Mouse (Mus musculus): ENCODE data around the gene Glb1l3.
"Not testable (repeated sequence)": the region's sequence is repeated elsewhere in the genome, so short reads cannot be mapped to it uniquely, and the experiment has no call there.

Glb1l3 gene

DNA sequence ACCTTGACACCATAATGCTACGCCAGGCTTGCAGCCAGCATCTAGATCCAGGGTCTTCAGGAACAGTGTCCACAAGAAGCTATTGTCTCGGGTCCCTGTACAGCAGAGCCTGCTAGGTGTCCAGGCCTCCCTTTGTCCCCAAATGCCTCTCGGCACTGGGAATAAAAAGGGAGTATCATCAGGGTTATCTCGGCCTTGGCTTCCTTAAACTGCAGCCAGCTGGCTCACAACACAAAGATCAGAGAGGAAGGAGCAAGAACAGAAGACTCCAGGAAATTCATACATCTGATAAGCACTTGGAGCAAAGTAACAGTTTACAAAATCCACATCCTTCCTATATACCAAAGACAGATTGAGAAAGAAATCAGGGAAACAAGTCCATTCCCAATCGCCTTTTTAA, at the start of gene Glb1l3:
Glb1l3 (minus strand) TSS at position 140 of the 400 bp plus-strand sequence.
- DNase-seq (ENCODE audit: low read depth, low spot score) = no peak

DNA sequence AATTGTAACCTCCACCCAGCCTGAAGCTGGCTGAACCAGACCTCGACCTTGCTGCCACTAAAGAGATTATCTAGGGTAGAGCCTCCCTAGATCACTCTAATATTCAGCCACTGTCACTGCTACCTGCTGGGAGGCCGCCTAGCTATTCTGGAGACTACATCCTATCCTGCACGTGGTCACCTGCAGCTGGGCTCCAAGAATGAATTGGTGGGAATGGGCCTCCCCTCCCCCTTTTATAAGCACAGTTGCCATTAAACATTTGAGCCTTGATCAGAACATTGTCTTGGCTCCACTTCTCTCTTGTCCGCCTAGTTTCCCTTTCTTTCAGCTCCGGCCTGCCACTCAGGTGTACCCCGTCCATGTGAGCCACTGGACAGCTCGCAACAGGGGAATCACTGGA, 9.2 kb upstream of the Glb1l3 start:
- not testable (repeated sequence) for DNase-seq (ENCODE audit: low read depth, low spot score)

DNA sequence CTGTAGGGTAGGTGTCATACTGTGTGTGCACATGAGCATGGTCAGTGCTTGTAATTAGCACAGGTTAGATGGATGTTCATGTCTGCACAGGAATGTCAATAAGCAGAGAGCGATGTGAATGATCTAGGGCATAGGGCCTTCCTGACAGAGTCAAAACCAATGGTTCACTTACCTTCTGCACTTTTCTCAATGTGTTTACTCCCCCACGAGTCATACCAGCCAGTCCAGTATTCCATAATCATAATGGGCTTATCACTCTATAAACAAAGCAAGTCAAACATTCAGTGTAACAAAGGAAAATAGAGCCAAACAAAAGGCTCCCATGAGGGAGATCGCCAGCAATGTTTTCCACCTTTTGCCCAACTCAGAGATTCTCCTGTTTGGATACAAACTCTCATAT, 29.6 kb downstream of the Glb1l3 start:
- no peak for DNase-seq (ENCODE audit: low read depth, low spot score)

DNA sequence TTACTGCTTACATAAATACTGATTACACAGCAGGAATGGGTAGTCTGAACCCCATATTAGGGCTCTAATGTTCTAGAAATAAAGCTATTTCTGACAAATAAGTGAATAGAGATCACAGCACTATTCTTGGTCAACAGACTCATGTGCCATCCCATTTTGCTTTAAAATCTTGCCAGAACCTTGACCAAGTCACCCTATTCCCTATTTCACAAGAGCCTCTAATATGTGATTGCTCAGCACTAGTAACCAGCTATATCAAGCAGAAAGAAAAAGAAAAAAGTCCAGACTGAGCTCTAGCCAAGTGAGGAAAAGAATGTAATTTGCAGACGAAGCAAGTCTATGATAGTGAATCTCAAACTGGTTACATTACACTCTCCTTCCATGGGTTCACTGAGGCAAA, 40.7 kb downstream of the Glb1l3 start:
- no peak for DNase-seq (ENCODE audit: low read depth, low spot score)

DNA sequence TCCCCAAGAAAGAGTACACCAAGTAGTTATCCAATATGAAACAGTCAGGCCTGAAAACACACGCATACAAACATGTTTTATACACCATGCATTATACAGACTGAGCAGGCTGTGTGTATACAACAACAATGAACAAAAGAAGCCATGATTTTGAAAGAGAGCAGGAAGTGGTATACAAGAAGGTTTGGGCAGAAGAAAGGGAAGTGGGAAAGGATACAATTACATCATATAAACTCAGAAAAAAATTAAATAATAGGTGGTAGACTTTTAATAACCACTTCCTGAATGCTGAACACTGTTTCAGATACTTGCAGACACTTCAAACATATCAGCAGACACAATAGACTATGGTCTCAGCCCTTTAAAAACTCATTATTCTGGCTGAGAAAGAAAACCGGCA, 52.0 kb downstream of the Glb1l3 start:
- no peak for DNase-seq (ENCODE audit: low read depth, low spot score)

DNA sequence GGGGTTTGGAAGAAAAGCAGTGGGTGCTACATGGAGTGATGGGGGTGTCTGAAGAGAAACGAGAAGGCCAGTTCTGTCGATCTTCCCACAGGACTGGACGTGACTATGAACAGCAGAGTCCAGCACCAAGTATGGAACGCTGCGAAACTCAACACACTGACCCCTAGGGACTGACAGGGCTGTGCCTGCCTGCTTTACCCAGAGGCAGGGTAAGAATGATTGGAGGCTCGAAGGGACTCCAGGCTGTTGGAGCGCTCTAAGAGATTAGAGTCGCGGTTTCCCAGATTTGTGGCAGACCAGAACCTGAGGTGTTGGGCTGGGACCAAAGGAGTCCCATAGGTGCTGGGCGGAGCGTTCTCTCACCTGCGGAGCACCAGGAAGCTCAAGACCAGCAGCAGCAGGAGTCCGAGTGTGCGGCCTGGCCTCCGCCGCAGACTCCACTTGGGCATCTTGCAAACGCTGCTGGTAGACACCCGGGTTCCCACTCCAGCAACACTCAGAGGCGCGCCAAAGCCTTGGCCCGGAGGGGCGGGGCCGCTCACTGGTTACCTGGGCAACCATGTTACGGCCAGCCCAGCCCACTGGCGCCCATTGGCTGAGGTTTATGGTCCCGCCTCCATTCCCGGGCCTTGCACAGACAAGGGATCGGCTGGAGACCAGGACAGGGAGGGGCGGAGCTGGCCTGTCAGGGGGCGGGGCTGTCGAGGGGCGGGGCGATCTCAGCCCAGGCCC, 54.6 kb downstream of the Glb1l3 start, which contains the start of gene Glb1l2:
Glb1l2 (minus strand) TSS at position 534 of the 732 bp plus-strand sequence.
- peak; percentile 87 for DNase-seq (ENCODE audit: low read depth, low spot score)

DNA sequence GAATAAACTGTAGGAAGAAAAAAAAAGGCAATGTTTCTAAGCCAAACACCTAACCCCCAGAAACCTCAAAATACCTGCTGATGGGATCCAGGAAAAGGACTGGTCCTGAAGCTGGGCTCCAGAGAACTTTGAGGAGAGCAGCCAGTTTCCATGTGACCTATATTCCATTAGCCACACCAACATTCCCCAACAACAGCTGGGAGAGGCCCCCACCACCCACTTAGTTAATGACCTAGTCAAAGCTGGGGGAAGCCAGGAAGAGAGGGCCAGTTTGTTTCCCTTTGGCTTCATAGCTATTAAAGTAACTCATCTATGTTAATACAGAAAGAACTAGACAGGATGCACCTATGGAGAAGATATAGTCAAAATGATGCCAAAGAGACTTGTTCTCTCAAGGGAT, 56.4 kb downstream of the Glb1l3 start:
- DNase-seq (ENCODE audit: low read depth, low spot score) = no peak

DNA sequence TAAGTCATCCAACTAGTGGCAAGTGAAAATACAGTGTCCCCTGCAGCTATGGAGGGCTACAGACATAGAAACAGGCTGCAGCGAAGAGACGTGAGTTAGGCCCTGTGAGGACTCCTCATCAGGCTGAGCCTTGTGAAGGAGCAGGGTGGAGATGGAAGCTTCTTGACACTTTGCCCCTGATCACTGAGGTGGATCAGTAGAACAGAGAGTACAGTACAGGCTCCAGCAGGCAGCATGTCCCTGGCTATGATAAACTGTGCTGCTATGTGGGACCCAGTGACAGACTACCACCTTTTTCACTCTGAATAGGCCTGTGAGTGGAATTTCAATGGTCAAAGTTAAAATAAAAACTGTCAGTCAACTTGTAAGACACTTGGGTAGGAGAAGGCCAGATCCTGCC, 60.3 kb downstream of the Glb1l3 start:
- DNase-seq (ENCODE audit: low read depth, low spot score) = no peak

DNA sequence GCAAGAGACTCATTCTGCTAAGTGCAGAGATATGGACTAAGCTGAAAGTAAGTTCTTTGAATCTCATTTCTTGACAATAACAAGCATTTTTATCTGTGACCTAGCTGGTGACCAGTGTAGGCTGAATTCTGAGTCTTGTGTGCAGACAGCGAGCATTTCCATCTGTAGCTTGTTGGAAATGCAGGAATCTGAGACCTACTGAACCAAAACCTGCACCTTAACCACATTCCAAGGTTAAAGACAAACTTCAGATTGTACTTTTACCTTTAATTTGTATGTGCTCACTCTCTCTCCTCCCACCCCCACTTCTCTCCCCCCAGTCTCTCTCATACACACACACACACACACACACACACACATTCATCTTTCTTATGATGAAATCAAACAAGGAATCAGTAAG, 62.0 kb downstream of the Glb1l3 start:
- no peak for DNase-seq (ENCODE audit: low read depth, low spot score)

DNA sequence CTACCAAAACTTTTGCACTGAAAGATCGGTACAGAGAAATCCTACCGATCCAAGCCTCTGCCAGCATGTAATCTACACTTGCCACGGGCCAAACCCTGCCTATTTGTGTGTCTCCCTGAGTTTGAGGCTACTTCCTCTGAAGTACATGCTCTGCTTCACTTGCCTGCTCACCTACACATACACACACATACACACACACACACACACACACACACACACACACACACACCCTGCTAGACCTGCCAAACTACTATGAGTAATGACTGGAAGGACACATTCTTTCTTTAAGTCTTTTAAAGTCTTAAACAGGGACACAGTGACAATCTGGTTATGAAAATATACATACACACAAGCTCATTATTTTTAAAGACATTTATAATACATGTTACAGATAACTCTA, 62.5 kb downstream of the Glb1l3 start:
- DNase-seq (ENCODE audit: low read depth, low spot score) = no peak

DNA sequence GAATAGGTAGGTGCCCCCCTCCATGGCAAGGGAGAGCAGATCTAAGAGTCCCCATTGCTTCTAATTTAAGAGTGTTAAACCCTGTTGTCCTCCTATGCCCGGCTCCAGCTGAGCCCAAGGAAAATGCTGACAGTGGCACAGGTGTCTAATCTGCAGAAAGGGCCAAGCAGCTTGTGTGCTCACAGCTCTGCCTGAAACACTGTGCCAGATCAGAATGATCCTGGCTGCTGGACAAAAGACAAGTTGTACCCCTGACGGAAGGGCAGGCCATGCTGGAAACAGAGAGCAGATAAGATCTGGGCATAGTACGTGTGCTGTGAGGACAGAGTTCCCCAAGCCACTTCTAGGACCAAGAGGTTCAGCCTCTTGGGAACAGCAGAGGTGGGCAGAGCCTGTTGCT, 67.9 kb downstream of the Glb1l3 start:
- no peak for DNase-seq (ENCODE audit: low read depth, low spot score)

DNA sequence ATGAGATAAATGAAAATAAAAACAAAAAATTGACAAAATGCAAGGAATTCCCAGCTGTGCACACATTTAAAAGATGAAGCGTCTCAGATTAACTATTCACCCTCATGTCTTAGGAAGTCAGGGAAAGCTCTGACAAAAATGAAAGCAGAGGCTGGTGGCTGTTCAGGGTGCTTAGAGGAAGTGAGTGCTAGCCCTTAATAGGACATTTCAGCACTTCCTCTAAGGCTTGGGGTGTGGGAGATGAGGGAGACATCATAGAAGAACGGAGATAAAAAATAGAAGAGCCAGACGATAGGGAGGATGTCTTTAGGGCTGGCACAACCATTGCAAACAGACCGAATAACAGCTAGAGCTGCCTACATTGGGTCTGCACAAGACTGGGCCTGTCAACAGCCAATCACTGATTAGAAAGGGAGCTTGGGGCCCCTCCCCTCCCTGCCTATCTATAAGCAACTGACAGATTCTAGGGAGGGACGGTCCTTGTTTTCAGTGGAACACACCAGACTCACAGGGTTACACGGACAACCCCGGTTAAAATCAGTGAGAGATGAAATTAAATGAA, 77.2 kb downstream of the Glb1l3 start:
- no peak for DNase-seq (ENCODE audit: low read depth, low spot score)

DNA sequence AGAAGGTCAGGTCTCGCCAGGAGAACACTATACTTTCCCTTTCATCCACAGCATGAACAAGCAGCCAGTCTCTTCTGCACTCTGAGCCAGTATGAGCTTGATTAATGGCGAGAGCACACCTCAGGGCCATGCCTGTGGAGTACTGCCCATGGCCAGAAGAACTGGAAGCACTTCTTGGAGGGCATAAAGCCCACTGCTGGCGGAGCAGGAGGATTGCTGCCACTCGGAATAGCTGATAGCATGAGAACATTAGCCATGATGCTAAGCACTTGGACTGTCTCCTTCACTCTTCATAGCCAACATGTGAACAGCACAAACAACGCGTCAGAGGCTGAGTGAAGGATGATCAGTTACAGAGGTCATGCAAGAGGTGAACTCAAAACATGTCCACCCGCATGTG, 82.3 kb downstream of the Glb1l3 start:
- no peak for DNase-seq (ENCODE audit: low read depth, low spot score)

DNA sequence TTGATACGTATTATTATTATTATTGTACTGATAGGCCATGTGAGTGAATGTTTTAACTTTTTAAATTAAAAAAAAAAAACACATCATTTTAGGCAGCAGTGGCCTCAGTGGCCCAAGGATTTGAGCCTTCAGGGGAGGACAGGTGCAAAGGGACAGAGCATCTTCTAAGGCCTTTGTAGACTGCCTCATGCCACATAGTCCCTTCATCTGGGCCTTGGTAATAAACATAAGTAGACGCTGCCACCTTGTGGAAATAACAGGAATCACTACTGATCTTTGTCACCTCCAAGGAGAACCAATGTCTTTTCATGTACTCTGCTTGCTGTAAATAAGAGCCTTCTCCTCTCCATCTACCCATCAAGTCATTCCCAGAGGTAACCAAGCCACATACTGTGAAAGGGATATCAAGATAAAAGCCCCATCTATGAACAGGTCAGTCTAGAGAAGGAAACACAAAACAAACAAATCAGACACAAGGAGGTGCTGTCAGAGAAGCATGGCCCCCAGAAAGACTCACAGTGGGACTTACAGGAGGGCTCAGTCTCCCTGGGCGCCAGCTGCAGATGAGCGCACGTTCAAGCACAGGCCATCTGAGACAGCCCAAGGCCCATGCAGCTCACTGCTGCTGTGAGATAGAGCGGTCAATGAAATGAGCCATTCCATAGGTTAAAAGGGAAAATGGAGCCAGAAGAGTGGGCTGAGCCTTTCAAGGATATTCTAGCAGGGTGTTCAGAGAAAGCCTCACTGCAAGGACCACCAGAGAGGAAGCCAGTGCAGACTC, 84.4 kb downstream of the Glb1l3 start:
- DNase-seq (ENCODE audit: low read depth, low spot score) = no peak

DNA sequence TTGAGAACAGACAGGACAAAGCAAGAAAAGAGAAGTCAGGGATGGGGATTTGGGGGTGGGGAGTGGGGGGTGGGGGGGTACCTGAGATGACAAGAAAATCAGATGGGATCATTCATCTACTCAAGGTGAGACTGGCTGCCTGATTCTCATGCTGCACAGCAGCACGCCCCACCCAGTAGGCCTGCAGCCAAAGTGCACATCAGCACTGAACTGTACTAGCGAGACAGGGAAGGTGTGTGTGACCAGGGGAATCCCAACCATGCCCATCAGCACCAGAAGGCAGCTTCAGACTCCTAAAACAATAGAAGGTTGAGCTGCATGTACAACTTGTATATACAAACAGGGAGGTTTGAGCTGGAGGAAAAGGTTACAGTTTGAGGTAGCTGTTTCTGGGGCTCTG, 85.0 kb downstream of the Glb1l3 start:
- no peak for DNase-seq (ENCODE audit: low read depth, low spot score)

DNA sequence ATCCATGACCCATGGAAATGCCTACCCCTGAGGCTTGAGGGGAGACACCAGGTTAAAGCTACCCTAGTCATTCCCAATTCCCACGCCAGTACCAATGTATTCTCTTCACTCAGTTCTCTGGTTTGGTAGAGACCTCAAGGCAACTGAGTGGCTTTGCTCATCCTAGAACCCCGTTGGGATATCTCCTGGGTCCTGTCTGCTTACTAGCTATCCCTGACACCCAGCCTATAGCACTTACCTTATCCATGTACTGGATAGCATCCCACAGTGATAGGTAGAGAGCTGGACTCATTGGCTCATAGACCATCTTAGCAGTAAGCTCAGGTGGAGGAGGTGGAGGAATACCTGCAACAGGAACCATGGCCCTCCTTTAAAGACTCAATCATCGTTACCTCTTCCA, 92.5 kb downstream of the Glb1l3 start:
- DNase-seq (ENCODE audit: low read depth, low spot score) = no peak
